Mouse (Mus musculus): ENCODE results near the gene Zfx.

The Zfx gene

DNA sequence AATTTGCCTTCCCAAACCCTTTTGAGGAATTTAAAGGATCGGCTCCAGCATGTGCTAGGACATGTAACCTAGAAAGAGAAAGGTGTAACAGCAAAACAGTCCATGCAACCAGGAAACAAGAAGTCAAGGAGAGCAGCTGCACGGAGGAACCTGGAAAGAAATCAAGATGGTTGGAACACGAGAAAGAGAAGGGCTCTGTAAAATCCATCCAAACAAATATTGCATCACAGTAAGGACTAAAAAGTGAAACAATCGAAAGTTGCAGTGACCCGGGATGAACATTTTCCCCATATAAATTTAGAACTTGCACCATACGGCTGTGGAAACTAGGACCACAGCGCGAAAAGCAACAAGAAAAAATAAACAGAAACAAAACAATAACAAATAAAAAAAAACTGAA, 62.8 kb downstream of the Zfx start:
- no peak for DNase-seq (ENCODE audit: low spot score in 2 of 2)

DNA sequence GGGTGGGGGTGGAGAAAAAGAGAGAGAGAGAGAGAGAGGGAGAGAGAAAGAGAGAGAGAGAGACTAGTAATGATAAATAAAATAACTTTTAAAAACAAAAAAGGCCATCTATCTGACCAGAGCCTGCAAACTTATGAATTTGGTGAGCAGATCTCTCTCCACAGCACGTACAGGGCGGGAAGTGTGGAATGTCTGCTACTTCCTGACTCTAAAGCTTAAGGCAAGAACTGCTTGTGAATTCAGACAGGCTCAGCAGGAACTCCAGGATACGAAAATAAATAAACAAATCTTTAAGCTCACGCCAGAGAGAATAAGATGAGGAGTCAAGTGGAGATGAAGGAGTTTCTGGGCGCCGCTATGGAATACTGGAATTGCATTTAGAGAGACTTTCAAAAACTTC, 64.8 kb downstream of the Zfx start:
- DNase-seq (ENCODE audit: low spot score in 2 of 2), result no peak

DNA sequence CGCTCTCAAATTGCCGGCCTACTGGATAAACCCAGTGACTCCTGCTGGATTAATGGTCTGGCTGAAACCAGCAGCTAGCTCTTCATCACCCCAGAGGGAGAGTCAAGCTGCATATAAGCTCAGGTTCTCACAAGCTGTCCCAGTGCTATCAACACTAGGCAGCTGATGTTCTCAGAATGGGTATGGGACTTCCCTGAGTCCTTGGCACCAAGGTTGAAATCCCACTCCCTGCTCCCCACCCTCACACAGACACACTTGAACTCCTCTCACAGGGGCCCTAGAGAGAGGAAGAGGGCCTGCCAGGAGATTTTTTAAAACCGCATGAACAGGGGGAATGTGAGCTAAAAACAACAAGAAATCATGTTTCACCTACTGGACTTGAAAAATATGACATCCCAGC, 74.5 kb downstream of the Zfx start:
- no peak for DNase-seq (ENCODE audit: low spot score in 2 of 2)

DNA sequence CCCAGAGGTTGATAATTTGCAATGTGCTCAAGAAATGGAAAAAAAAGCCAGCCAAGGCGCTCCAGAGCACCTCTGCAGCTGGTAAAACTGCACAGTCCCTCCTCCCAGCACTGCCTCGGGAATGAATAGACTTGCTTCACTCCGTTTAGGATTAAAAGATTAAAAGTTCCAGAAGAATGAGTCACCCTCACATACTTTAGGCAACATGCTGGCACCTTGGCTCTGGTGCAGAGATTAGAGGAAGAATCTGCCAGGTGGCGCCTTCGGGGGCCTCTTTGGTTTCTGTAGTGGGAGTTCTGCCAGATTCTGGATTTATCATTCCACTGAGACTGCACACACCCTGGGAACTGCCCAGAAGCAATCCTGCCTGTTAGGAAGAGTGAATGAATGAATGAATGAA, 75.5 kb downstream of the Zfx start:
- no peak for DNase-seq (ENCODE audit: low spot score in 2 of 2)

DNA sequence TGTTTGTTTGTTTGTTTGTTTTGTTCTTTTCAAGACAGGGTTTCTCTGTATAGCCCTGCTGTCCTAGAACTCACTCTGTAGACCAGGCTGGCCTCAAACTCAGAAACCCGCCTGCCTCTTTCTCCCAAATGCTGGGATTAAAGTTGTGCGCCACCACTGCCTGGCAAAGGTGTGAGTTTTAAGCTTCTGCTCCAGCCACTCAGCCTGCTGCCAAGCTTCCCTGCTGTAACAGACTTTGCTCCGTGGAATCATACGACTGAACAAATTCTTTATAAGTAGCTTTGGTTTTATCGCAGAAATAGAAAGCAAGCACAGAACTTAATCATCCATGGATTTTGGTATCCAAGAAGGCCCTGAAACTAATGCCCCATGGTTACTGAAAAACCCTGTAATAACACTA, 76.1 kb downstream of the Zfx start:
- DNase-seq (ENCODE audit: low spot score in 2 of 2), result no peak

DNA sequence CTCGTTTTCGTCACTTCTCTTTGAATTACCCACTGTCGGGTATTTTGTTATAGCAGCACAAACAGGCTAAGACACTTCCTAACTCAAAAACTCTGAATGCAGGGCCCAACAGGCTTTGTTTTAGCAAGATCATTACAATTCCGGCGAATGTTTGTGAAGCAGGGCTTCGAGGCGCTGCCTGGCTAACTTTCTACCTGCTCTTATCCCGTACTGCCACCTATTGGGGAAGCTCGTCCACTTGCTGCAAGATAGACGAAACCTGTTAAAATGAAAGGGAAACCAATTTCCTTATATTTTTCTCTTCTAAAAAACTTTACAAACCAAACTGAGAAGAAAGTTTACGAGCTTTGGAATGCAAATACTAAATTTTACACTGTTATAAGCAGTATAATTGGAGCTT, 90.6 kb downstream of the Zfx start:
- DNase-seq (ENCODE audit: low spot score in 2 of 2), result peak; percentile 9 to 10

DNA sequence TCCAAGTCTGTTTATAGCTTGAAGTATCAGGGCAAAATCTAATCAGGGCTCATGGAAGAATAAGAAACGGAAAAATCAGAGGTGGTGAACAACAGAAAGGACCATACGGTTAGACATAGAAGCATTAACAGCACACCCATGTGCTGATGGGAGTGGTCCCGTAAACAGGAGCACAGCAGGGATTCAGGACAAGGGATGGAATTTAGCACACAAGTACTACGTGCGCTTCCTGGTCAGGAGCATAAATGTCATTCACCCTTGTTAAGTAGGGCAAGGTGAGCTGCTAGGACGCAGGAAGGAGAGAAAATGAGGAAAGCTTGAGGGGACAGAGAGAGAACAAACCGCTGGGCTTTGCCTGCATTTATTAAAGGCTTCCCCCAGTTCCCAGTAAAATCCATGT, 93.4 kb downstream of the Zfx start:
- no peak for DNase-seq (ENCODE audit: low spot score in 2 of 2)
